24 mouse cellular contexts compared by ENCODE assay signal in the genomic region with DNA sequence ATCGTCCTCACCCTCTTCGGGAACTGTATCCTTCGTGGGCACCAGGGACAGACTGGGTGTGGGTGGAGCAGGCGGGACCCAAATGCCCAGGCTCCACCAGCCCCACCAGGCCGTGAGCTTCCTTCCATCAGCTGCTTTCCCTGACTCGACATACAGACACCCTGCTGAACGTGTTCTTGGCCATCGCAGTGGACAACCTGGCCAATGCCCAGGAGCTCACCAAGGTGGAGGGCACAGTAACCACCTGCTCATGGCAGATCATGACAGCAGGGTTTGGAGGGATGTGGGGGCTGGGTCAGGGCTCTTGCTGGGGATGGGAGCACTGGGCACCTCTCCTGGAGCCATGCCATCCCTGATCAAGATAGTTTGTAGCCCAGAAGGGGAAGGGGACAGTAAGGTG.
DNase-seq lines count a peak whose midpoint lies in the region; ATAC-seq and TF ChIP-seq lines count a peak whose summit lies in the region.
"Had no signal": no experiment of that assay in that cellular context is flagged by ENCODE, and none has a peak within 500 bp of the region (broad histone marks: within the 10 kb centered on the region; RNA-seq: fewer than 3 reads in every experiment).

No protein-coding gene starts in this region.

- 8% methylated on average over 8 of the region's 8 CpGs for WGBS in cerebellum, adult 2 months

- no peak for DNase-seq in cerebellum, postnatal 4 days (ENCODE audit: low spot score in 2 of 2)
- no peak for DNase-seq in left cerebral cortex, adult 2 months (ENCODE audit: extremely low spot score in 1 of 2, low spot score in 2 of 2)
- DNase-seq in left cerebral cortex, adult 8-10 months (ENCODE audit: low spot score in 2 of 2), result no peak
- peak; percentile 94 to 98 for DNase-seq in cerebellum, adult 2 months
- DNase-seq in cerebellum, postnatal 14 days, result peak; percentile 96 to 98
- DNase-seq in heart, postnatal 10 days, result no peak
- DNase-seq: adrenal gland, adult 8-10 months; gastrocnemius, postnatal 25 days; heart, adult 11 months; kidney, adult 2 months; kidney, postnatal 36 days; liver, postnatal 0 days; lung, postnatal 36 days; right cerebral cortex, postnatal 14 days had no signal

- TF ChIP-seq POLR2A in cerebellum, adult 2 months (IDR thresholded peaks at IDR 0.05; ENCODE audit: borderline replicate concordance, insufficient read depth, low read length), result 0 out of 2 replicates have a peak, but pooled peaks have one; percentile 17

- ATAC-seq in cerebellum, adult (ENCODE audit: insufficient number of reproducible peaks, low FRiP score, low TSS enrichment), result peak; percentile 58; the same call in 1 of the 2 replicates
- no peak for ATAC-seq in CD4-positive, CD25-positive, alpha-beta regulatory T cell, adult 4 months
- ATAC-seq: liver, postnatal 0 days had no signal

- H3K27ac ChIP-seq in left cerebral cortex, adult 2 months, result peak overlapping the region; percentile 50; the same call in 1 of the 2 replicates
- H3K27ac ChIP-seq in cerebellum, adult 2 months (ENCODE audit: insufficient read depth, low read length), result peak overlapping the region; percentile 97
- H3K27ac ChIP-seq: embryonic facial prominence, embryonic 13.5 days; hindbrain, embryonic 14.5 days; limb, embryonic 13.5 days; midbrain, embryonic 12.5 days; neural tube, embryonic 12.5 days had no signal

- H3K4me1 ChIP-seq in cerebellum, adult 2 months (ENCODE audit: control insufficient read depth, insufficient read depth, low read length), result peaks cover 54% of the 10 kb centered on the region
- H3K4me1 ChIP-seq: megakaryocyte, embryonic 14.5 days; midbrain, embryonic 12.5 days; neural tube, embryonic 12.5 days had no signal

- TF ChIP-seq CTCF in left cerebral cortex, adult 2 months (IDR thresholded peaks at IDR 0.05), result no peak
- peak; percentile 11; the same call in 1 of the 2 replicates for TF ChIP-seq CTCF in cerebellum, adult 2 months (IDR thresholded peaks at IDR 0.05; ENCODE audit: borderline replicate concordance, insufficient read depth, low read depth, low read length)

- H3K4me3 ChIP-seq in left cerebral cortex, adult 2 months, result no peak overlapping the region
- no peak overlapping the region for H3K4me3 ChIP-seq in cerebellum, adult 2 months (replicated peaks; ENCODE audit: insufficient read depth, low read depth, low read length)
- H3K4me3 ChIP-seq: embryonic facial prominence, embryonic 13.5 days; layer of hippocampus, adult 2 months; limb, embryonic 13.5 days; megakaryocyte, embryonic 14.5 days; midbrain, embryonic 12.5 days; myocyte; neural tube, embryonic 12.5 days had no signal

- H3K27me3 ChIP-seq in cerebellum, adult 2 months (ENCODE audit: control insufficient read depth, insufficient read depth, low read length), result no peaks in the 10 kb centered on the region

- intact Hi-C loops in left cerebral cortex, adult 2 months (cut with DNase I), result no loop called here
- intact Hi-C loops in heart, postnatal 10 days (cut with DNase I), result no loop called here

Comparison
In these comparisons a context has a peak if more than half of its experiments do, and no peak if none do; other contexts are left out.
1. DNase-seq: peak in cerebellum, adult 2 months (2 of 2) and cerebellum, postnatal 14 days (2 of 2); none in cerebellum, postnatal 4 days (0 of 2), left cerebral cortex, adult 2 months (0 of 2), left cerebral cortex, adult 8-10 months (0 of 2) and heart, postnatal 10 days (0 of 2).